In the genomic region with DNA sequence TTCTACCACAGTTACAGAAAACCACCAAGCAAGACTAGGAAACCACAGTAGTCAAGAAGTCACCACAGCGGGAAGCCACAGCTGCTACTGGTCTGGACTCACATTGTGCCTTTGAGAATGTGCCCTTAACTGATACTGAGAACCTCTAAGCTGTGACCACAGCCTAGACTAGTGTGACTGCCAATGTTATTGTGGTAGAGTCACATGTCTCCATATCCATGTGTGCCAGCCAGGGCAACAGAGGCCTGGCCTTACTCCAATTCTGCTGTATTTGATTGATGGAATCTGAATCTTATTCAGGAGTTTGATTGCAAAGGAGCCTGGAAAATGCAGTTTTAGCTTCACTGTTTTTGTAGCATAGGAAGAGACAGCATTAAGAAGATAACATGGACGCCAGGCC, we compare ENCODE assay signal across 13 mouse cellular contexts. TPM values are rescaled to one million over a fixed set of nuclear protein-coding genes. Genes with fewer than 3 reads are reported as not detected.
DNase-seq lines count a peak whose midpoint lies in the region; ATAC-seq and TF ChIP-seq lines count a peak whose summit lies in the region.
"Had no signal": no experiment of that assay in that cellular context is flagged by ENCODE, and none has a peak within 500 bp of the region (broad histone marks: within the 10 kb centered on the region; RNA-seq: fewer than 3 reads in every experiment).

No protein-coding gene starts in this region.

- no peaks in the 10 kb centered on the region for H3K4me1 ChIP-seq in lung, postnatal 0 days (ENCODE audit: insufficient read depth, low read depth, low read length)
- no peaks in the 10 kb centered on the region for H3K4me1 ChIP-seq in forebrain, embryonic 15.5 days
- H3K4me1 ChIP-seq: embryonic facial prominence, embryonic 12.5 days had no signal

- no peaks in the 10 kb centered on the region for H3K36me3 ChIP-seq in lung, postnatal 0 days (ENCODE audit: insufficient read depth, low read length)
- H3K36me3 ChIP-seq in myocyte (ENCODE audit: control insufficient read depth, insufficient read depth) = no peaks in the 10 kb centered on the region
- no peaks in the 10 kb centered on the region for H3K36me3 ChIP-seq in forebrain, embryonic 15.5 days
- H3K36me3 ChIP-seq: embryonic facial prominence, embryonic 12.5 days had no signal

- no peaks in the 10 kb centered on the region for H3K79me2 ChIP-seq in myocyte (ENCODE audit: control insufficient read depth, insufficient read depth)

- H3K9ac ChIP-seq in lung, postnatal 0 days (replicated peaks; ENCODE audit: low read depth) = no peak overlapping the region
- no peak overlapping the region for H3K9ac ChIP-seq in forebrain, embryonic 15.5 days (replicated peaks)
- H3K9ac ChIP-seq: embryonic facial prominence, embryonic 12.5 days had no signal

- TF ChIP-seq EP300 in lung, postnatal 0 days (IDR thresholded peaks at IDR 0.05) = no peak

- peak; percentile 84 for ATAC-seq in lung, postnatal 0 days
- ATAC-seq in common myeloid progenitor, adult 5-6 weeks (replicated peaks; ENCODE audit: low read depth, poor library complexity, severe bottlenecking) = peak; percentile 100
- ATAC-seq in forebrain, embryonic 15.5 days (replicated peaks) = no peak

- DNase-seq in heart, adult 18-20 months = peak; percentile 10 to 14
- no peak for DNase-seq in heart, postnatal 36 days
- DNase-seq in lung, postnatal 0 days (ENCODE audit: low spot score) = peak; percentile 54
- no peak for DNase-seq in lung, postnatal 4 days
- no peak for DNase-seq in T-cell, adult 2 months (ENCODE audit: low spot score)
- DNase-seq: cerebellum, adult 11-12 months; thymus, postnatal 14 days had no signal

- no peak overlapping the region for H3K27ac ChIP-seq in lung, postnatal 0 days (ENCODE audit: low read length)
- H3K27ac ChIP-seq in forebrain, embryonic 15.5 days (replicated peaks) = no peak overlapping the region
- H3K27ac ChIP-seq: embryonic facial prominence, embryonic 12.5 days had no signal

- no peak overlapping the region for H3K4me2 ChIP-seq in lung, postnatal 0 days (replicated peaks; ENCODE audit: low read depth, low read length)
- H3K4me2 ChIP-seq in myocyte (ENCODE audit: low read depth) = no peak overlapping the region
- no peak overlapping the region for H3K4me2 ChIP-seq in forebrain, embryonic 15.5 days (replicated peaks)
- H3K4me2 ChIP-seq: embryonic facial prominence, embryonic 12.5 days; heart, embryonic 11.5 days had no signal

- no peaks in the 10 kb centered on the region for H3K9me3 ChIP-seq in lung, postnatal 0 days (ENCODE audit: low read length)
- no peaks in the 10 kb centered on the region for H3K9me3 ChIP-seq in forebrain, embryonic 15.5 days
- H3K9me3 ChIP-seq: embryonic facial prominence, embryonic 12.5 days had no signal

- no peak for TF ChIP-seq POLR2A in myocyte (IDR thresholded peaks at IDR 0.05; ENCODE audit: insufficient read length, low read depth)

- H3K27me3 ChIP-seq in lung, postnatal 0 days (replicated peaks; ENCODE audit: insufficient read depth, low read length) = no peaks in the 10 kb centered on the region
- H3K27me3 ChIP-seq in myocyte (ENCODE audit: control insufficient read depth, insufficient read depth, insufficient read length) = no peaks in the 10 kb centered on the region
- no peaks in the 10 kb centered on the region for H3K27me3 ChIP-seq in forebrain, embryonic 15.5 days
- H3K27me3 ChIP-seq: embryonic facial prominence, embryonic 12.5 days had no signal

- H3K4me3 ChIP-seq in lung, postnatal 0 days (ENCODE audit: low read depth, low read length) = no peak overlapping the region
- no peak overlapping the region for H3K4me3 ChIP-seq in myocyte
- H3K4me3 ChIP-seq in forebrain, embryonic 15.5 days = no peak overlapping the region
- H3K4me3 ChIP-seq: embryonic facial prominence, embryonic 12.5 days had no signal

- TF ChIP-seq CTCF in lung, postnatal 0 days (IDR thresholded peaks at IDR 0.05) = no peak

- WGBS in lung, postnatal 0 days = 61% methylated on average over 2 of the region's 2 CpGs
- 90% methylated on average over 2 of the region's 2 CpGs for WGBS in forebrain, embryonic 15.5 days

- intact Hi-C loops in heart, postnatal 36 days (cut with DNase I) = no loop called here

- H3ac ChIP-seq in myocyte (ENCODE audit: control insufficient read depth, insufficient read length) = no peak overlapping the region

TF ChIP-seq in myocyte, 11 proteins besides CTCF, POLR2A, EP300 and RAD21:
- no peak for TF ChIP-seq TCF3 (IDR thresholded peaks at IDR 0.05; ENCODE audit: insufficient read length, low read depth)
- TF ChIP-seq CEBPB (IDR thresholded peaks at IDR 0.05; ENCODE audit: insufficient read depth, poor library complexity, severe bottlenecking) = no peak
- TF ChIP-seq POLR2AphosphoS2 (IDR thresholded peaks at IDR 0.05; ENCODE audit: insufficient read length, low read depth) = no peak
- no peak for TF ChIP-seq E2F4 (IDR thresholded peaks at IDR 0.05; ENCODE audit: insufficient read depth)
- peak; percentile 56 for TF ChIP-seq USF1 (IDR thresholded peaks at IDR 0.05; ENCODE audit: low read depth)
- no peak for TF ChIP-seq MAX (IDR thresholded peaks at IDR 0.05; ENCODE audit: low read depth)
- TF ChIP-seq MYOD1 (IDR thresholded peaks at IDR 0.05; ENCODE audit: control insufficient read depth in 1 of 3, insufficient read length in 2 of 3, low read depth in 2 of 3) = peak in 1 of 3 experiments; percentile 58
- TF ChIP-seq MYOG (IDR thresholded peaks at IDR 0.05; ENCODE audit: control insufficient read depth in 1 of 3, insufficient read depth in 1 of 3, insufficient read length in 2 of 3, low read depth in 2 of 3) = peak in 1 of 3 experiments; percentile 27
- TF ChIP-seq REST (IDR thresholded peaks at IDR 0.05; ENCODE audit: insufficient read depth, insufficient read length) = no peak

RNA-seq across cellular contexts. Expression of gene H60c, which starts 13.5 kb away (rescaled TPM):
- total RNA-seq in heart, adult 18-20 months (2021) = not detected
- total RNA-seq in heart, postnatal 36 days (2021) = not detected
- polyA plus RNA-seq in lung, postnatal 0 days (2015; fragmentation: Nextera tagmentation; extraction: Ambion mirVana) = 1.9 and 2.8 TPM in 2 replicates
- total RNA-seq in common myeloid progenitor, adult 5-6 weeks (2017) = not detected in 2 replicates
- not detected for polyA plus RNA-seq in myocyte (2012; fragmentation: generic; extraction: Trizol)
- not detected in 2 replicates for polyA plus RNA-seq in forebrain, embryonic 15.5 days (2015; fragmentation: Nextera tagmentation; extraction: Ambion mirVana)
- total RNA-seq: layer of hippocampus, postnatal 14 days had no signal
- polyA plus RNA-seq: heart, embryonic 11.5 days had no signal

Comparison
In these comparisons a context has a peak if more than half of its experiments do, and no peak if none do; other contexts are left out.
1. DNase-seq: peak in heart, adult 18-20 months (2 of 2) and lung, postnatal 0 days (single experiment); none in heart, postnatal 36 days (0 of 2), lung, postnatal 4 days (0 of 2) and T-cell, adult 2 months (single experiment).